Mouse (Mus musculus): ENCODE data around the gene Bptf. TPM values are rescaled to one million over a fixed set of nuclear protein-coding genes. Genes with fewer than 3 reads are reported as not detected.
"Not testable (repeated sequence)": the region's sequence is repeated elsewhere in the genome, so short reads cannot be mapped to it uniquely, and the experiment has no call there.

The Bptf gene
- total RNA-seq, 2 experiments from 2014 or later, result 67.3 to 68.2 TPM

DNA sequence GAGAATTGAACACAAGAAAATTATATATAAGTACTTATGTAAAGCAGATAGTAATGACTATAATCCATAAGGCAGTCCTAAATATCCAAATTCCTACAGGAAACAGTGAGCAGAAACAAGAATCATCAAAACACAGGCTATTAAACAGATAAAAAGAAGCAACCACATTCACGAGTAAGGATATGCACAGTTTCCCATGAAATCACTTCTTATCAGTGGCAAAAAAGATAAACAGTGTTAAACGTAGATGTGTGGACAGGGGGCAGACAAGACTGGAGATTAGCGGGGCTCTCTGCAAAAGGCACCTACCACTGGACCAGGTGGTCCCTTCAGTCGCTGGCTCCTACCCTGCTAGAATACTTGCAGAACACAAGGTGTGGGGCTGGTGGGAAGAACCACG is 46.1 kb downstream of the Bptf start:
- TF ChIP-seq CTCF (IDR thresholded peaks at IDR 0.05), result no peak
- intact Hi-C loops (cut with DNase I), result no loop called here

GRCm38 (mm10) chr11:107083480-107083879 is 48.4 kb downstream of the Bptf start:
- DNase-seq (ENCODE audit: extremely low spot score in 1 of 2, low spot score in 2 of 2), result no peak
- no peak overlapping the region for H3K27ac ChIP-seq
- intact Hi-C loops (cut with DNase I), result no loop called here
- TF ChIP-seq CTCF (IDR thresholded peaks at IDR 0.05), result no peak
- no peak overlapping the region for H3K4me3 ChIP-seq

More for the DNA sequence above, 46.1 kb downstream of the Bptf start:
- H3K4me3 ChIP-seq, result no peak overlapping the region
- H3K27ac ChIP-seq, result no peak overlapping the region
- no peak for DNase-seq (ENCODE audit: extremely low spot score in 1 of 2, low spot score in 2 of 2)

DNA sequence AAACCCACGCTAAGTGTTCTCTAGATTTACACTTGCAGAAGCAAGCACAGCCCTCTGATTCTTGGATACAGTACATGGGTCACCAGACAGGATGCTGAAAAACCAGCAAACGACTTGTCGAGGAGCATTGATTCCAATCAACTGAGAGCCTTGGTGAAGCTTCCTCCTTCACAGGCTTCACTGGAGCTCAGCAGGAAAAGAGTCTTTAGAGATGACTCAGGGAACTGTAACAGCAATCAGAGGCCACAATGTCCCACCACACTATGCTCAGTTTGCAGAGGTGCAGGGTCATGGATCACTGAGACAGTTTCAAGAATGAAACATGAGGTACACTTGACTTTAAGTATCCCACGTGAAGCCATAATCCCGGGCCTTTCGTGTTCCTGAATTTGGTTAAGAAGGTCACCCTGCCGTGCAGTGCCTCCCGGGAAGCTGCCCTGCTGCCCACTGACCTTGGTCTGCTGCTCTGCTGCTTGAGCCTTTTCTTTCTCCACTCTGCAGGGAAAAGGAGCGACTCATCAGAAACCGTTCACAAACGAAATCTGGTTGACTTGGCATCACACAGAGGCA is 66.6 kb downstream of the Bptf start:
- Histone ChIP-seq H3K4me3 (no peak overlapping the region), H3K27ac (peak overlapping the region; percentile 76)
- TF ChIP-seq CTCF (IDR thresholded peaks at IDR 0.05), result no peak
- DNase-seq (ENCODE audit: extremely low spot score in 1 of 2, low spot score in 2 of 2), result no peak
- intact Hi-C loops (cut with DNase I), result no loop called here

DNA sequence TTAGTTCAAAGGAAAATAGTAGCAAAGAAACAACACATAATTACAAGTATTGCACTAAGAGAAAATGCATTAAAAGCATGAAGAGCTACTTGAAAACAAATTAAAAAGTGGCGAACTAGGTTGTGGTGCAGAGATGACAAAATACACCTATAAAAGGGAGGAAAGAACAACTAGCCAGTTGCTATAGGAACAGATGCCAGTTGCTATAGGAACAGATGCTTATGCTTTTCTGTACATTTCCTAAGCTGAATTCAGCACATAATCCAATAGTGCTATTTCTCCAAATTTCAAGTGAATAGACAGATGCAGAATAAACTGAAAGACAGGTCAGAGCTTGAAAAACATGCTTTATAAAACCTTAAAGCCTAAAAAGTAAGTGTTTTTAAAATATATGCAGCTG is 67.3 kb downstream of the Bptf start:
- no peak overlapping the region for H3K4me3 ChIP-seq
- peak overlapping the region; percentile 76 for H3K27ac ChIP-seq
- no peak for DNase-seq (ENCODE audit: extremely low spot score in 1 of 2, low spot score in 2 of 2)
- TF ChIP-seq CTCF (IDR thresholded peaks at IDR 0.05), result no peak
- intact Hi-C loops (cut with DNase I), result no loop called here

DNA sequence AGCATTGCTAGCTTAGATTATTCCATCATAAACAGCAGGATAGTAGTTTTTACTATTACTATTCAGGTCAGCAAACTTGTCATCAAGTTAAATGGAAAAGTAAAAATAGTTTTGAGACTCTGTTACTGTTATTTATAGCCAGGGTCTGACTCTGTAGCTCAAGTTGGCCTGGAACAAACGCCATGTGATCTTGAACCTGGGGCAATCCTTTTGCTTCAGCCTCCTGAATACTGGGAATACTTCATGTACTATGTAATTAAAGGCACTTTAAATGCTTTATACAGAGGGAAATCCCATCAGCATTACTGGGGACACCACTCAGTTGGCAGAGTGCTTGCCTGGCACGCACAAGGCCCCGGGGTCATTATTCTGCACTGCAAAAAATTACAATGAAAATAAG is 68.9 kb downstream of the Bptf start:
- Histone ChIP-seq H3K27ac (no peak overlapping the region), H3K4me3 (no peak overlapping the region)
- no peak for TF ChIP-seq CTCF (IDR thresholded peaks at IDR 0.05)
- intact Hi-C loops (cut with DNase I), result no loop called here
- no peak for DNase-seq (ENCODE audit: extremely low spot score in 1 of 2, low spot score in 2 of 2)

DNA sequence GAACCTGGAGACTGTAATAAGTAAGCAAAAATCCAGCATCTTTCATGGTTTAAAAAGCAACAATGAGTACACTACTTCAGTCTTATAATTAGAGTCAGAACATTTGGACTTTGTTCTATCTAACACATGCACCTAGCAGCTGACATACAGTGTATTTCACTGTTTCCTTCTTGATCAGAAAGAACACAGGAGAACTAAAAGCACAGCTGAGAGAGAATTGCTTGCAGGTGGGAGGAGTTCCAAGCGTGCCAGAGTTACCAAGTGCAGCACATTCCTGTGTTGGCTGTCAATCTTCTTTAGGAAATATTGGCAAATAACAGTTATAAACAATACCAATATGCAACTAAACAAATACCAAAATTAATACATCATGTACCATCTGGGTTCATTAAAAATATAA is 71.0 kb downstream of the Bptf start:
- TF ChIP-seq CTCF (IDR thresholded peaks at IDR 0.05), result no peak
- DNase-seq (ENCODE audit: extremely low spot score in 1 of 2, low spot score in 2 of 2), result no peak
- H3K4me3 ChIP-seq, result no peak overlapping the region
- intact Hi-C loops (cut with DNase I), result no loop called here
- H3K27ac ChIP-seq, result no peak overlapping the region

- DNase-seq (ENCODE audit: extremely low spot score in 1 of 2, low spot score in 2 of 2); intact Hi-C loops (cut with DNase I); H3K27ac ChIP-seq; H3K4me3 ChIP-seq: not testable (repeated sequence)
Measured at GRCm38 (mm10) chr11:107059634-107060033, 72.3 kb downstream of the Bptf start.

GRCm38 (mm10) chr11:107057391-107057790 is 74.5 kb downstream of the Bptf start:
- no peak for DNase-seq (ENCODE audit: extremely low spot score in 1 of 2, low spot score in 2 of 2)
- H3K4me3 ChIP-seq, result no peak overlapping the region
- H3K27ac ChIP-seq, result no peak overlapping the region
- TF ChIP-seq CTCF (IDR thresholded peaks at IDR 0.05), result peak; percentile 16; the same call in 1 of the 2 replicates
- intact Hi-C loops (cut with DNase I), result no loop called here

GRCm38 (mm10) chr11:107054870-107055269 is 77.1 kb downstream of the Bptf start:
- H3K27ac ChIP-seq, result no peak overlapping the region
- H3K4me3 ChIP-seq, result no peak overlapping the region
- no peak for DNase-seq (ENCODE audit: extremely low spot score in 1 of 2, low spot score in 2 of 2)
- intact Hi-C loops (cut with DNase I), result no loop called here
- no peak for TF ChIP-seq CTCF (IDR thresholded peaks at IDR 0.05)

DNA sequence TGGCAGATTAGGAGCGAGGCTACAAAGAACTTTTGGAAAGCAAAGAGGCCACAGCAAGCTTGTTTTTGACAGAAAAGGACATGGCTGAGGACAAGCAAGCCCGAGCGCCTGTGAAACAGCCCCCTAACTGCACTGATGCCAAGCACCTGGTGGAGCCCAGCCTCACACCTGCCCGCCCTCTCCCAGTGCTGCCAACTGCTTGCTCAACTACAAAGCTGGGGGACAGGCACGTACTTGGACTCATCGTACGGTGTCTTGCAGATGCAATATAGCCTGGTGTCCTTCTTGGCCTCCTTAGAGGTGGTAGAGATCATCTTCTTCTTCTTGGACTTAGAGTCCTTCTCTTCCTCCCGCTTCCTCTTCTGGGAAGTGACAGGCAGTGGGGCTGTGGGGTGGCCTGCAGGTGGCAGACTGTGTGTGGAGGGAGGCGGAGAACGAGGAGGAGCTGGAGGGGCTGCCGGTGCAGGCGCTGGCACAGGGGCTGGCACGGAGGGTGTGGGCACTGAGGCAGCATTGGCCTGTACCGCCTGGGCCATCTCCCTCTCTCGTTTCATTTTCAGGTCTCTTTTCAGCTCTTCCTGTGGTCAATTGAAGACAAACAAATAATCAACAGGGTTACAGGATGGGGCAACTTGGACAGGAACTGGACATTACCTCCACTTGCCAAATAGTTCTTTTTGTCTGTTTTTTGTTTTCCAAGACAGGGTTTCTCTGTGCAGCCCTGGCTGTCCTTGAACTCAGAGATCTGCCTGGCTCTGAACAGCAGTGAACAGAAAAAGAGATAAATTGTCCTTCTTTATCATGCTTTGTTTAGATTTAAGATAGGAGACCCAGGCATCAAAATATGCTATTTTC is 84.9 kb downstream of the Bptf start:
- Histone ChIP-seq H3K4me3 (no peak overlapping the region), H3K27ac (no peak overlapping the region)
- TF ChIP-seq CTCF (IDR thresholded peaks at IDR 0.05), result peak; percentile 16
- no peak for DNase-seq (ENCODE audit: extremely low spot score in 1 of 2, low spot score in 2 of 2)
- intact Hi-C loops (cut with DNase I), result no loop called here

GRCm38 (mm10) chr11:107045546-107045945 is 86.4 kb downstream of the Bptf start:
- H3K4me3 ChIP-seq, result no peak overlapping the region
- intact Hi-C loops (cut with DNase I), result no loop called here
- no peak for DNase-seq (ENCODE audit: extremely low spot score in 1 of 2, low spot score in 2 of 2)
- H3K27ac ChIP-seq, result no peak overlapping the region
- no peak for TF ChIP-seq CTCF (IDR thresholded peaks at IDR 0.05)

DNA sequence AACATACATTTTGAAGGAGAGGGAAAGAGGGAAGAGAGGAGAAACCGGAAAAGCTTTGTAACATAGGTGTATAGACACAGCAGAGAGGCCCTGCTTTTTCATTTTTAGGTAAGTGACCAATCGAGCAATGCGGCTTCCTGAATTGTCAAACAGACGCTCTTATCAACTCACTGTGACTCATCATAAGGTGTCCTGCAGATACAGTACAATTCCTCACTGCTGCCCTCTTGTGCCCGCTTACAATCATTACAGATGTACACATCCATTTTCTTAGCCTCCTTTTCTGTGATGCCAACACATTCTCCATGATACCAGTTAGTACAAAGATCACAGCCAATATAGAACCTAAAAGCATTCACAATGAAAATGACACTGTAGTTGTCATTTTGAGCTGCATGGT is 87.6 kb downstream of the Bptf start:
- no peak overlapping the region for H3K4me3 ChIP-seq
- no peak overlapping the region for H3K27ac ChIP-seq
- intact Hi-C loops (cut with DNase I), result no loop called here
- peak; percentile 83 for TF ChIP-seq CTCF (IDR thresholded peaks at IDR 0.05)
- peak; percentile 68 to 74 for DNase-seq (ENCODE audit: extremely low spot score in 1 of 2, low spot score in 2 of 2)

- H3K4me3 ChIP-seq, result no peak overlapping the region
- no peak for TF ChIP-seq CTCF (IDR thresholded peaks at IDR 0.05)
- DNase-seq (ENCODE audit: extremely low spot score in 1 of 2, low spot score in 2 of 2), result no peak
- no peak overlapping the region for H3K27ac ChIP-seq
- intact Hi-C loops (cut with DNase I), result no loop called here
Measured at GRCm38 (mm10) chr11:107043361-107043760, 88.6 kb downstream of the Bptf start.

Measured in left cerebral cortex, adult 2 months (tissue).